Mouse (Mus musculus): ENCODE measurements around the gene Insig2.

DNA sequence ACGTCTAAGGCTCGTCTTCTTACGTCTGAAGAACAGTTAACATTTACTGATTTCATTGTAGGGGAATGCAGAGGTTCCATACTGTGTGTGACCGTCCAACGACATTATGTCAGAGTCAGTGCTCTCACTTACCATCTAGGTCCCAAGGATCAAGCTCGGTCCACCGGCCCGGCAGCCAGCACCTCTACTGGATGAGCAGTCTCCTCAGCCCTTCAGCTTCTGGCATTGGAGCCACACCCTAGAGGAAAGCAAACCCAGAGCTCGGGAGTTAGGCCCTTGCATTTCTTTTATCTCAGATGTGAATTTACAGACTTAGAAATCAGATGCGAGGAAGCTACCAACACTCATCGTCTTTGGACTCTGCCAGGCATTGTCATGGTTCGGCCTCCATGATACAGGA, 27.3 kb upstream of the Insig2 start:
- no peak for TF ChIP-seq CTCF (IDR thresholded peaks at IDR 0.05; ENCODE audit: borderline replicate concordance, extremely low read depth, insufficient read depth, insufficient read length)
- no peak for TF ChIP-seq POLR2A (IDR thresholded peaks at IDR 0.05; ENCODE audit: borderline replicate concordance, extremely low read depth, insufficient read depth, insufficient read length, poor library complexity, severe bottlenecking)
